Mouse (Mus musculus) kidney, adult 2 months (tissue): ENCODE measurements around the gene Gm49380. TPM values are rescaled to one million over a fixed set of nuclear protein-coding genes. Genes with fewer than 3 reads are reported as not detected.

Source experiments
- DNase-seq: peaks from one replicate; pipeline ENCODE4 v3.0.0; 2021
- H3K27ac ChIP-seq: fragments of 200-500 bp; 2 replicates; pipeline ENCODE4 v1.5.1; 2012; ENCODE audit warnings: low read depth, low read length, control low read depth, inconsistent platforms; ENCODE audit not compliant: insufficient read depth
- H3K27me3 ChIP-seq: fragments of 200-500 bp; replicated peaks from 2 replicates; pipeline ENCODE4 v1.6.1; 2012; ENCODE audit warnings: mild to moderate bottlenecking, moderate library complexity, low read length, inconsistent platforms; ENCODE audit not compliant: control insufficient read depth, insufficient read depth
- H3K36me3 ChIP-seq: fragments of 200-500 bp; 2 replicates; pipeline ENCODE4 v1.6.1; 2012; ENCODE audit warnings: mild to moderate bottlenecking, moderate library complexity, low read length, inconsistent platforms; ENCODE audit not compliant: control insufficient read depth, insufficient read depth
- H3K4me1 ChIP-seq: fragments of 200-500 bp; 2 replicates; pipeline ENCODE4 v1.6.1; 2011; ENCODE audit warnings: low read length; ENCODE audit not compliant: control insufficient read depth, insufficient read depth
- H3K4me3 ChIP-seq: fragments of 200-500 bp; 2 replicates; pipeline ENCODE4 v1.5.1; 2011; ENCODE audit warnings: mild to moderate bottlenecking, low read depth, low read length, control low read depth; ENCODE audit not compliant: insufficient read depth
- CTCF ChIP-seq: fragments of 200-500 bp; conservative IDR thresholded peaks from 2 replicates; pipeline ENCODE4 v1.5.1; 2011; ENCODE audit warnings: low read depth, mild to moderate bottlenecking, control low read depth, low read length, moderate library complexity, mixed read lengths; ENCODE audit not compliant: insufficient read depth, insufficient read length
- POLR2A ChIP-seq: fragments of 200-500 bp; IDR thresholded peaks from one replicate; pipeline ENCODE4 v1.6.1; 2011; ENCODE audit warnings: low read depth, low read length, control low read depth
- WGBS: fragments of 180-500 bp; shearing (Covaris S2); methylation state at CpG from one replicate; pipeline ENCODE4 v1.1.7; 2018; 5-methylcytosine and 5-hydroxymethylcytosine counted together
- polyA plus RNA-seq: library from polyadenylated mRNA; depleted of rRNA; stranded (reverse); fragments of >200 nt; gene quantifications from 2 replicates; pipeline ENCODE4 v1.2.3, GENCODE M21; 2012

The Gm49380 gene
- polyA plus RNA-seq, 1 experiment: not detected

DNA sequence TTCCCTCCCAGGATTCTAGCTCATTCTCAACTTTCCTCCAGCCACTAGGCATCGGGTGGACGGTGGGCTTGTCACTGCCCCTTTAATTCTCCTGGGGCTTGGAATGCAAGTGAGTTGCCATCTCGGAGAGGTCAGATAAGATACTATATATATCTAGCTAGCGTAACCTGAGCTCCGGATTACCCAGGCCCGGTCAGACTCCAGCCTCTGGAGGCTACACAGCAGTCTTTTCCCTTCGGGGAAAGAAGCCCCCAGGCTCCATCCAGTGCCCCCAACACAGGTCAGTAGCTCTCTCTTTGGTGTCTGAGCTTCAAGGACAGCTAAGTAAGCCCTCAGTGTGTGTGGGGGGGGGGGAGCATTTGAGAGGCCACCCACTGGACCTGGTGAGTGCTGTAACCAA is 44.0 kb downstream of the Gm49380 start:
- H3K27me3 ChIP-seq: no peaks in the 10 kb centered on the region
- TF ChIP-seq POLR2A: no peak
- no peak for TF ChIP-seq CTCF
- H3K4me1 ChIP-seq: no peaks in the 10 kb centered on the region
- H3K4me3 ChIP-seq: no peak overlapping the region
- no peaks in the 10 kb centered on the region for H3K36me3 ChIP-seq
- 50% methylated on average over 7 of the region's 7 CpGs for whole genome bisulfite sequencing
- H3K27ac ChIP-seq: no peak overlapping the region
- DNase-seq: no peak

DNA sequence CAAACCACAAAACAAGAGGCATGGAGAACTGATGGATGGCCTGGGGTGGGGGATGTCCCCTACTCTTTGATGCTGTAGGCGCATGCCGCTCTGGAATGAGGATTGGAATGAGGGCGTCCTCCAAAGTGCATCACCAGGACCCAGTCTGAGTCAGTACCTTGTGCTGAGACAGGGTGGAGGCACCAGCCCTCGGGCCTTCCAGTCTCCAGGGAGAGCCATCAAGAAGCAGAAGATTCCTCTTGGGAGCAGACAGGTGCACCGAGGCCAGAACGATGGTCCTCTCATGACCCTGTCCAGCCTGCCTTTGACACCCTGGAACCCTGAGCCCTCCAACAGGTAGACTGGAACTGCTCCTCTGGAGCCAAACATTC is 45.4 kb downstream of the Gm49380 start:
- no peaks in the 10 kb centered on the region for H3K27me3 ChIP-seq
- H3K36me3 ChIP-seq: no peaks in the 10 kb centered on the region
- no peak for DNase-seq
- TF ChIP-seq CTCF (no peak), POLR2A (no peak)
- no peak overlapping the region for H3K27ac ChIP-seq
- WGBS: 88% methylated on average over 6 of the region's 6 CpGs
- H3K4me1 ChIP-seq: no peaks in the 10 kb centered on the region
- H3K4me3 ChIP-seq: no peak overlapping the region

DNA sequence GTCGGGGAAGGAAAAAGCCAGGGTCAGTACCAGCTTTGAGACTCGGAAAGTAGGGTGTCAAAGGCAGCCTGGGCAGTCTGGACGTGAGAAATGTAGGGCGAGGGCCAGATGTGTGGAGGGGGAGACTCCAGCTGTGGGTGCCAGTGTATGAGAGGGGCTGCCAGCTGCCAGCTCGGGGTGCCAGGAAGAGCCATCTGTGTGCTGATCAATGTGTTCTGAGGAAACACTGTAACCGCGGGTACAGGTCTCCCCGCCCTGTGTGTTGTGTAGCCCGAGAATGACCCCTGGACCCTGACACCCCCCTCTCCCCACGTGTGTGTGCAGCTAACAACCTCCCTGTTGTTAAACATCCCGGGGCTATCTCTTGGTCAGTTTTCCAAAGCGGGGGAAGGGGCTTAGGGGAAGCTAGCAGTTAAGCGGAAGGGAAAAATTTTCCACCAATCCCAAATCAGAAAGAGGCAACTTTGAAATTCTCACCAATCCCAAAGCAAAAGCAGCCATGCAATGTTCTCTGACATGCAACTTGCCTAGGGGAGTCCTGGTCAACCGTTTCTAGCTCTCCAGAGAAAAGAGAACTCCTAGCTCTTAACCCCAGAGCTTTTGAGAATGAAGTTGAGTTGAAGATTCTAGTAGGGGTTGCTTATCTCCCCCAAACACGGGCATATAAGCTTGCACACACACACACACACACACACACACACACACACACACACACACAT is 45.9 kb downstream of the Gm49380 start:
- no peak for DNase-seq
- peak overlapping the region; percentile 68 for H3K4me3 ChIP-seq
- H3K36me3 ChIP-seq: no peaks in the 10 kb centered on the region
- H3K27me3 ChIP-seq: no peaks in the 10 kb centered on the region
- H3K4me1 ChIP-seq: no peaks in the 10 kb centered on the region
- H3K27ac ChIP-seq: 0 out of 2 replicates have a peak overlapping the region, but pooled peaks have one; percentile 30
- 11% methylated on average over 15 of the region's 15 CpGs for WGBS
- no peak for TF ChIP-seq CTCF
- TF ChIP-seq POLR2A: no peak

DNA sequence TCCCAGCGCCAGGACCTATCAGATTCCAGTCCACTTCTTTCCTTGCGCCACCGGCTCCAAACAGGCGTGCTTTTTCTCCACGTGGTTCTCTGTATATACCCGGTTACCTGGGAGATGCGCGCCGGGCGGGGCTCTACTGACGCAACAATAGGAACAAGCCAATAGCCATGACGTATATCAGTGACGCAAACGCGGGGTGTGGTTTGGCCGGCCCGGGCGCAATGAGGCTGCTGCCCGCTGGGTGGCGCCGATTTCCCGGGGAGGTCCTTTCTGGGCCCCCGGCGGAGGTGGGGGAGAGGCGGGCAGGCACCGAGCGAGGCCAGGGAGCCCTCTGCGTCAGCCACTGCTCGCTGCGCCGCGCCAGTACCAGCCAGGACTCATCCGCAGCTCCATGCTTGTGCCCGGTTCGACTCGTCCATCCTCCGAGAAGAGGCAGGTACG is 46.5 kb downstream of the Gm49380 start, which contains the start of gene Usp2:
TSS of gene Usp2 (plus strand) at position 237 of the 441 bp plus-strand sequence.
- Histone ChIP-seq H3K4me3 (peak within 1 kb of the TSS; percentile 68), H3K36me3 (no peaks in the 10 kb centered on the region), H3K4me1 (no peaks in the 10 kb centered on the region), H3K27me3 (no peaks in the 10 kb centered on the region), H3K27ac (0 out of 2 replicates have a peak within 1 kb of the TSS, but pooled peaks have one; percentile 30)
- DNase-seq: peak; percentile 100
- WGBS: under 1% methylated on average over 38 of the region's 38 CpGs
- TF ChIP-seq POLR2A: no peak
- TF ChIP-seq CTCF: peak; percentile 75

DNA sequence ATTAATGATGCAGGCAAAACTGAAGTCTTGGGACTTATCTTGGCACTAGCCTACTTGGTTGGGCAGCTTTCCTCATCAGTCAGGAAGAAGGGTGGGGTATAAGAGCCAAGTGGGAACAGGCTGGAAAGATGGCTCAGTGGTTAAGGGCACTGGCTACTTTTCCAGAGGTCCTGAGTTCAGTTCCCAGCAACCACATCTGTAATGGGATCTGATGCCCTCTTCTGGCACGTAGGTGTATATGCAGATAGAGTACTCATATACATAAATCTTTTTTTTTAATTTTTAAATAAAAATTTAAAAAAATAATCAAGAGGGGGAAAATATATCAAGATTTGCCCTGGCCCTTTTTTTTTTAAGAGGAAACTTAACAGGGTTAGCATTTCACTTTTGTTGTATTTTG is 48.1 kb downstream of the Gm49380 start:
- TF ChIP-seq CTCF (no peak), POLR2A (no peak)
- 40% methylated on average over 1 of the region's 1 CpGs for WGBS
- no peaks in the 10 kb centered on the region for H3K27me3 ChIP-seq
- H3K4me3 ChIP-seq: no peak overlapping the region
- no peak for DNase-seq
- H3K27ac ChIP-seq: no peak overlapping the region
- no peaks in the 10 kb centered on the region for H3K4me1 ChIP-seq
- no peaks in the 10 kb centered on the region for H3K36me3 ChIP-seq

DNA sequence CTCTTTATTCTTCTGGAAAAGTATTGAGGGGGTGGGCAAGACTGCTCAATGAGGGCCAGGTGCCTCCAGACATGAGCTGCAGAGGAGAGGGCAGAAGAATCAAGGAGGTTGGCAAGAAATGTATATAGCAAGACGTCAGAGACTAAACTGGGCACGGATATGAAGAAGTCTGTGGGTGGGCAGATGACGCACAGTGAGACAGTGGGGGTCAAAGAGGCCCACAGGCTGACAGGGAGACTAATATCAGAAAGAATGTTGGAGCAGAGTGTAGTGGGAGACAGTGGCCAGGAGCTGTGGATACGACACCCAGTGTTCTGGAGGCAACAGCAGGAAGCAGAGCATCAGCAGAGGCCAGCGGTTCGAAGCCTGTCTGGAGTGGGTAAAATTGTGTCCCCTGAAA is 54.7 kb downstream of the Gm49380 start:
- whole genome bisulfite sequencing: 83% methylated on average over 6 of the region's 6 CpGs
- H3K36me3 ChIP-seq: no peaks in the 10 kb centered on the region
- no peak for TF ChIP-seq POLR2A
- TF ChIP-seq CTCF: no peak
- DNase-seq: no peak
- H3K4me3 ChIP-seq: no peak overlapping the region
- no peaks in the 10 kb centered on the region for H3K4me1 ChIP-seq
- H3K27me3 ChIP-seq: no peaks in the 10 kb centered on the region
- H3K27ac ChIP-seq: no peak overlapping the region

DNA sequence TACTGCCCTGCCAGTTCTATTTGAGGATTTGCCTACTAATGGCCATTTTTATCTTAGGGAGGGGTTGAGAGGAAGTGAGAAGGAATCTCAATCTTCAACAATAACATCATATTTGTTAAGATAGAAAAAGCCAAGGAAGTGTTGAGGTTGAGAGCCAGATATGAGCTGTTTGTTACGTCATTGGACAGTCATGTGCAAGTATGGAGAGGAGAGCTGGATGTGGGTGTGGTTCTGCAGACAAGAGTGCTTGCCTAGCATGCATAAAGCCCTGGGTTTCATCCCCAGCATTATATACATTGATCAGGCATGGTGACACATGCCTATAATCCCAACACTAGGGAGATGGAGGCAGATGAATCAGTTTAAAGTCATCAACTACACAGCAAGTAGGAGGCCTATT is 59.4 kb downstream of the Gm49380 start:
- TF ChIP-seq POLR2A (no peak), CTCF (no peak)
- H3K4me1 ChIP-seq: no peaks in the 10 kb centered on the region

More for the DNA sequence above, 59.4 kb downstream of the Gm49380 start:
- H3K27me3 ChIP-seq: no peaks in the 10 kb centered on the region
- no peak for DNase-seq
- 49% methylated on average over 1 of the region's 1 CpGs for WGBS
- no peak overlapping the region for H3K27ac ChIP-seq
- no peaks in the 10 kb centered on the region for H3K36me3 ChIP-seq
- H3K4me3 ChIP-seq: no peak overlapping the region
